Mouse (Mus musculus) midbrain, postnatal 0 days (tissue): Measurements from ENCODE around the gene Ganab. TPM values are rescaled to one million over a fixed set of nuclear protein-coding genes. Genes with fewer than 3 reads are reported as not detected.

Experiments
- ATAC-seq: fragments of 200-750 bp; cut with Nextera tagmentation; 2 replicates; pipeline ENCODE4 v1.8.0; 2017; ENCODE audit warnings: moderate number of reproducible peaks, mild to moderate bottlenecking, moderate TSS enrichment, moderate library complexity; ENCODE audit not compliant: low FRiP score
- DNase-seq: peaks from one replicate; pipeline ENCODE4 v3.0.0-alpha.2; 2015; ENCODE audit warnings: low spot score
- H3K27ac ChIP-seq: fragments of 300-500 bp; sonication (generic); 2 replicates; pipeline ENCODE4 v1.5.1; 2014; ENCODE audit warnings: low read depth, mild to moderate bottlenecking, low read length, mixed read lengths
- H3K27me3 ChIP-seq: fragments of 300-500 bp; sonication (generic); 2 replicates; pipeline ENCODE4 v1.6.1; 2014; ENCODE audit warnings: low read length, control low read depth, mixed read lengths; ENCODE audit not compliant: insufficient read depth
- H3K36me3 ChIP-seq: fragments of 300-500 bp; sonication (generic); 2 replicates; pipeline ENCODE4 v1.6.1; 2014; ENCODE audit warnings: low read length, control low read depth, mixed read lengths; ENCODE audit not compliant: insufficient read depth
- H3K4me1 ChIP-seq: fragments of 300-500 bp; sonication (generic); 2 replicates; pipeline ENCODE4 v1.6.1; 2014; ENCODE audit warnings: mild to moderate bottlenecking, control low read depth, antibody characterized with exemption, low read length, mixed read lengths; ENCODE audit not compliant: insufficient read depth
- H3K4me2 ChIP-seq: fragments of 300-500 bp; sonication (generic); 2 replicates; pipeline ENCODE4 v1.6.1; 2014; ENCODE audit warnings: low read depth, mild to moderate bottlenecking, low read length, mixed read lengths; ENCODE audit not compliant: poor library complexity, severe bottlenecking
- H3K4me3 ChIP-seq: fragments of 300-500 bp; sonication (generic); 2 replicates; pipeline ENCODE4 v1.5.1; 2014; ENCODE audit warnings: low read depth, mild to moderate bottlenecking, low read length, moderate library complexity
- H3K9ac ChIP-seq: fragments of 300-500 bp; sonication (generic); replicated peaks from 2 replicates; pipeline ENCODE4 v1.6.1; 2014; ENCODE audit warnings: mild to moderate bottlenecking, low read length, moderate library complexity, mixed read lengths; ENCODE audit not compliant: poor library complexity, severe bottlenecking
- H3K9me3 ChIP-seq: fragments of 300-500 bp; sonication (generic); 2 replicates; pipeline ENCODE4 v1.6.1; 2016; ENCODE audit warnings: low read length, control low read depth
- CTCF ChIP-seq: IDR thresholded peaks from 2 replicates; pipeline ENCODE4 v1.5.1; 2016; ENCODE audit warnings: antibody characterized with exemption, mild to moderate bottlenecking
- WGBS: fragments of 180-500 bp; shearing (Covaris S2); extraction: QIAGEN DNeasy Blood & Tissue Kit; methylation state at CpG from one replicate; pipeline ENCODE4 v1.1.7; 2014; 5-methylcytosine and 5-hydroxymethylcytosine counted together
- polyA plus RNA-seq: library from polyadenylated mRNA; unstranded; fragments of >200 nt; fragmentation: Nextera tagmentation; extraction: Ambion mirVana; gene quantifications from 2 replicates; pipeline ENCODE4 v1.2.1, GENCODE M21; 2015
- total RNA-seq: library from RNA; depleted of rRNA; stranded (reverse); fragments of >200 nt; gene quantifications from 2 replicates; pipeline ENCODE4 v1.2.3, GENCODE M21; 2014; rRNA removed

Gene Ganab
- total RNA-seq (86.9 and 88.5 TPM in 2 replicates), polyA plus RNA-seq (49.4 and 49.8 TPM in 2 replicates)

DNA sequence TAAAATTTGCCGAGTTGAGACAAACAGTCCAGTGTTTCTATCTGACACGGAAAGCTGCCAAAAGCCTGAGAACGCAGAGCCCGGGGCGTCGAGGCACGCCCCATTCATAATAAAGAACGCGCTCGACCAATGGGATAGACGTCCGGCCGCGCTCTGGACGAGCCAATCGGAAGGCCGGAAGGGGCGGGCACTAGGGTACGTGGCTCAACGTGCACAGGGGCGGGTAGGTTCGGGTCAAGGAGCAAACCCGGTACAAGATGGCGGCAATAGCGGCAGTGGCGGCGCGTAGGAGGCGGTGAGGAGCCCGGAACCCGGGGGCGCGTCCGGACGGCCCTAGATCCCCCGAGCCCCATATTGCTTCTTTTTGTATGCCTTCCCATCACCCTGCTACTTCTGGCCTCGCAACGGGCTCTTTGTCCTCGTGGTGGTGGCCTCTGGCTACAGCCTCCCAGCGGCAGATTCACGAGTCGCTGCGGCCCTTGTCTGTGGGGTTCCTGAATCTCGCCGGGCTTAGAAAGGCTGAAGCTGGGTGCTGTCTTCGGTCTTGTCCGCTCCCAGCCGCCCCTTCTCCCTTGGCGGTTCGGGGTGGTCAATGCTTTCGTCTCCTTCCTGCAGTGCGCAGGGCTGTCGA, at the start of gene Ganab:
Gene Ganab, plus strand, starts transcription at position 207 of the 631 bp plus-strand sequence.
- Histone ChIP-seq H3K27ac (peak within 1 kb of the TSS; percentile 91), H3K27me3 (no peaks in the 10 kb centered on the region), H3K36me3 (peaks cover 5% of the 10 kb centered on the region; the same call in 1 of the 2 replicates), H3K9ac (peak within 1 kb of the TSS; percentile 84), H3K4me1 (peaks cover 6% of the 10 kb centered on the region), H3K4me2 (peak within 1 kb of the TSS; percentile 79), H3K9me3 (no peaks in the 10 kb centered on the region), H3K4me3 (peak within 1 kb of the TSS; percentile 85)
- under 1% methylated on average over 51 of the region's 53 CpGs for WGBS
- peak; percentile 99 for ATAC-seq
- peak; percentile 45 for TF ChIP-seq CTCF
- peak; percentile 98 for DNase-seq

DNA sequence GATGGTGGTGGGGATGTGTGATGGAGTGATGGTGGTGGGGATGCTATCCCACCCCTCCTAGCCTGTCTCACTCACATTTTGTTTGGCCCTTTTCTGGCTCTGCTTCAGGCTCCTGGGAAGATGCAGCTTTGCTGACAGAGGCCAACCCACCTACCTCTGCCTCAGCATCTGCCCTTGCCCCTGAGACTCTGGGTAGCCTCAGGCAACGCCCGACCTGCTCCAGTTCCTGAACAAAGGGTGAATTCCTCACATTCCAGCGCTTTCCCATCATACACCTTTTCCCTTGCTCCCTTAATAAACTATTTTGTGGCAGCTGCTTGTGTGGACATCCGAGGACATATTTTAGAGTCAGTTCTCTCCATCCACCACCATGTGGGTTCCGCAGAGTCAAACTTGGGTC, 49.5 kb upstream of the Ganab start:
- 79% methylated on average over 5 of the region's 5 CpGs for WGBS

GRCm38 (mm10) chr19:8850402-8850901, 47.4 kb upstream of the Ganab start, which contains the start of gene Lrrn4cl:
TSS of gene Lrrn4cl (plus strand) at chr19:8850768.
- Histone ChIP-seq H3K9ac (no peak within 1 kb of the TSS), H3K4me2 (no peak within 1 kb of the TSS), H3K4me1 (no peaks in the 10 kb centered on the region), H3K27me3 (no peaks in the 10 kb centered on the region), H3K27ac (no peak within 1 kb of the TSS), H3K4me3 (no peak within 1 kb of the TSS), H3K9me3 (no peaks in the 10 kb centered on the region), H3K36me3 (peaks cover 31% of the 10 kb centered on the region)
- DNase-seq (peak; percentile 64), ATAC-seq (peak; percentile 53; the same call in 1 of the 2 replicates)
- peak; percentile 8; the same call in 1 of the 2 replicates for TF ChIP-seq CTCF
- 34% methylated on average over 7 of the region's 7 CpGs for WGBS

More for the DNA sequence above, 49.5 kb upstream of the Ganab start:
- ATAC-seq (no peak), DNase-seq (no peak)
- Histone ChIP-seq H3K27me3 (no peaks in the 10 kb centered on the region), H3K4me3 (no peak overlapping the region), H3K4me2 (no peak overlapping the region), H3K36me3 (peaks cover 32% of the 10 kb centered on the region), H3K9ac (no peak overlapping the region), H3K4me1 (no peaks in the 10 kb centered on the region), H3K9me3 (no peaks in the 10 kb centered on the region), H3K27ac (no peak overlapping the region)
- no peak for TF ChIP-seq CTCF

DNA sequence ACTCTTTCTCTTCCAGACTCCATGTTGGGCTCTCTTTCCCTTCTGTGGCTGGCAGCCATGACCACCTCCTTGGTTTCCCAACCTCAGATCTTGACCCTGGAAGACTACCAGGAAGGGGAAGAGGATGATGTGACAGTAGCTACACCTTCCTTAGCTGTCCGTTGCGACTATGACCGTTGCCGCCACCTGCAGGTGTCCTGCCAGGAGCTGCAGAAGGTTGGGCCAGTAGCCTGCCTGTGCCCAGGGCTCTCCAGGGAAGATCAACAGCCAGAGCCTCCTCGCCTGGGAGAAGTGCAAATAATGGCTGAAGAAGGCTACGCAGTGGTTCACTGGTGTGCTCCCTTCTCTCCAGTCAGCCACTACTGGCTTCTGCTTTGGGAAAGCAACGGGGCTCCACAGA, 46.2 kb upstream of the Ganab start:
- no peak for DNase-seq
- Histone ChIP-seq H3K4me3 (no peak overlapping the region), H3K4me2 (no peak overlapping the region), H3K4me1 (no peaks in the 10 kb centered on the region), H3K27ac (no peak overlapping the region), H3K36me3 (peaks cover 20% of the 10 kb centered on the region), H3K9me3 (no peaks in the 10 kb centered on the region), H3K9ac (no peak overlapping the region), H3K27me3 (no peaks in the 10 kb centered on the region)
- TF ChIP-seq CTCF = no peak
- WGBS = 50% methylated on average over 7 of the region's 7 CpGs
- ATAC-seq = no peak

GRCm38 (mm10) chr19:8852236-8852928, 45.5 kb upstream of the Ganab start:
- Histone ChIP-seq H3K9me3 (no peaks in the 10 kb centered on the region), H3K27ac (no peak overlapping the region), H3K36me3 (peaks cover 12% of the 10 kb centered on the region), H3K4me2 (no peak overlapping the region), H3K4me1 (no peaks in the 10 kb centered on the region), H3K27me3 (no peaks in the 10 kb centered on the region), H3K9ac (no peak overlapping the region), H3K4me3 (no peak overlapping the region)
- 68% methylated on average over 10 of the region's 10 CpGs for WGBS
- DNase-seq (no peak), ATAC-seq (no peak)
- TF ChIP-seq CTCF = no peak

DNA sequence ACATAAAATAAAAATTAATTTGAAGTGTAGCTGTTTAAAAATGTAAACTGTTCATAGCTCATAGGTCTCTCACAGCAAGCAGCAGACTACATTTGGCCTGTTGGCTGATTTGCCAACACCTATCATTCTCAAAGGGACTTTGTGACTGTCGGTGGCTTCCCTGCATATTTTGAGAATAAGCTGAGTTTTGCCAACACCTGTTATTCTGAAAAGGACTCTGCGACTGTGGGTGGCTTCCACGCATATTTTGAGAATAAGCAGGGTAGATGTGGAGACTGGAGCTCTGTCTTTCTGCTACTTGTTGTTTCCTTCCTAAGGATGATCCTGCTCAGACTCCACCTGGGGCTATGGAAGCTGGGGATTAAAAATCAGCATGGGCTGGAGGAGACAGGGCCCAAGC, 44.8 kb upstream of the Ganab start:
- WGBS = 84% methylated on average over 3 of the region's 3 CpGs

More for the DNA sequence above, 44.8 kb upstream of the Ganab start:
- DNase-seq = no peak
- H3K27ac ChIP-seq = no peak overlapping the region
- peaks cover 7% of the 10 kb centered on the region for H3K36me3 ChIP-seq
- no peak for TF ChIP-seq CTCF
- no peak for ATAC-seq
- no peaks in the 10 kb centered on the region for H3K27me3 ChIP-seq
- H3K4me1 ChIP-seq = no peaks in the 10 kb centered on the region
- no peak overlapping the region for H3K4me2 ChIP-seq
- no peaks in the 10 kb centered on the region for H3K9me3 ChIP-seq
- H3K4me3 ChIP-seq = no peak overlapping the region
- H3K9ac ChIP-seq = no peak overlapping the region
